Mouse (Mus musculus): Measurements from ENCODE around the gene Gse1.

- TF ChIP-seq CTCF (conservative IDR thresholded peaks at IDR 0.05; ENCODE audit: low read length) (no peak), NANOG (IDR thresholded peaks at IDR 0.05; ENCODE audit: borderline replicate concordance, low read length) (no peak), POU5F1 (IDR thresholded peaks at IDR 0.05; ENCODE audit: borderline replicate concordance, low read length) (no peak)
Observed at GRCm38 (mm10) chr8:120623608-120624007, 395.4 kb downstream of the Gse1 start.

Measured in E14TG2a.4 (cell line).